Mouse (Mus musculus) embryonic facial prominence, embryonic 10.5 days (tissue): ENCODE measurements around the gene Ing2. TPM values are rescaled to one million over a fixed set of nuclear protein-coding genes. Genes with fewer than 3 reads are reported as not detected.
A peak's percentile ranks its signal among the peaks of the same experiment; 100 is the strongest.

Source experiments
- DNase-seq: peaks from one replicate; pipeline ENCODE4 v3.0.0-alpha.2; 2017; ENCODE audit warnings: low spot score
- H3K27ac ChIP-seq: fragments of 300-500 bp; sonication (generic); replicated peaks from 2 replicates; pipeline ENCODE4 v1.5.1; 2016; ENCODE audit warnings: mild to moderate bottlenecking
- H3K27me3 ChIP-seq: fragments of 300-500 bp; sonication (generic); replicated peaks from 2 replicates; pipeline ENCODE4 v1.6.1; 2016; ENCODE audit warnings: low read depth, mild to moderate bottlenecking; ENCODE audit not compliant: poor library complexity, severe bottlenecking
- H3K36me3 ChIP-seq: fragments of 300-500 bp; sonication (generic); replicated peaks from 2 replicates; pipeline ENCODE4 v1.6.1; 2016; ENCODE audit warnings: mild to moderate bottlenecking, moderate library complexity
- H3K4me1 ChIP-seq: fragments of 300-500 bp; sonication (generic); 2 replicates; pipeline ENCODE4 v1.6.1; 2016
- H3K4me3 ChIP-seq: fragments of 300-500 bp; sonication (generic); 2 replicates; pipeline ENCODE4 v1.5.1; 2016; ENCODE audit warnings: mild to moderate bottlenecking, moderate library complexity
- H3K9me3 ChIP-seq: fragments of 300-500 bp; sonication (generic); 2 replicates; pipeline ENCODE4 v1.6.1; 2016; ENCODE audit warnings: mild to moderate bottlenecking
- WGBS: fragments of 180-500 bp; shearing (Covaris S2); methylation state at CpG from one replicate; pipeline ENCODE4 v1.1.7; 2016; 5-methylcytosine and 5-hydroxymethylcytosine counted together
- polyA plus RNA-seq: library from polyadenylated mRNA; unstranded; fragments of >200 nt; fragmentation: Nextera tagmentation; extraction: Ambion mirVana; gene quantifications from 2 replicates; pipeline ENCODE4 v1.2.1, GENCODE M21; 2016

The Ing2 gene
- 13.6 and 13.8 TPM in 2 replicates for polyA plus RNA-seq

DNA sequence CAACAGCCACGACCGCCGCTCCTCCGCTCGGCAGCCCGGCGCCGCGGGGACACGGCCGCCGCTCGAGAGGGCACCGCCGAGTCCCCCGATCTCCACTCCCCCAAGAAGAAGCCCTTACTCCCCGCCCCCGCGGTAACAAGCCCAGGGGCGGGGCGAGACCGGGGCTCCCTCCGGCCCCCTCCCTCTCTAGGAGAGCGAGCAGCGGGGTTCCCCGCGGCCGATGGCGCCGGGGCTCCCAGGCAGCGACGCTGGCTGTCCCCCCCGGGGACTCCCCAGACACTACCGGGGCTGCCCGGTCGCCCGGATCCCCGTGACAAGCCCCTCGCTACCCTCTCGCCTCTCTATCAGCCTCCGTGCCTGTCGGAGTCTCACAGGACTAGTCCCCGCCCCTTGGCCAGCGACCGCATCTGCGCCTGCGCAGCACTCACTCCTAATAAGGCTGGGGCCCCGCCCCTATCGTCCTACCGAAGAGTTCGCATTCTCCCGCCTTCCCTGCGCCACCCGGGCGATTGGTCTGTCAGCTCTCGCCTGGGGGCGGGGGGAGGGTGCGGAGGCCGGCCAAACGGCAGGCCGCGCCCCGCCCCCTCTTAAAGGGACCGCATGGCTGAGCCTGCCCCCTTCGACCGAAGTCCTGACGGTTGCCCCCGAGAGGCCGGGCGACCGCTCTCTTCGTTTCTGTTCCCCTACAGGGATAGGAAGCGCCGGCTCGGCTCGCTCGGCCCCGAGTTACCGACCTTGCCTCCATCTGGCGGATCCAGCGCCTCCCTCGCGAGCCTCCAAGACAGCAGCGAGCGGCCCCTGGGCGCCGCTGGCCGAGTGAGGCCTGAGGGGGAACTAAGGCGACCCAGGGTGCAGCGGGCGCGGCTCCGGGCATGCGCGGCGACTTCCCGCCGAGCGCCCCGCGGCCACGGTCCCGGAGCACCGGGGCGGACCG is at the start of gene Ing2:
Ing2 (minus strand) TSS at position 780 of the 934 bp plus-strand sequence.
- H3K27me3 ChIP-seq, result no peaks in the 10 kb centered on the region
- WGBS, result under 1% methylated on average over 106 of the region's 106 CpGs
- H3K4me3 ChIP-seq, result peak within 1 kb of the TSS; percentile 96
- H3K9me3 ChIP-seq, result no peaks in the 10 kb centered on the region
- peaks cover 15% of the 10 kb centered on the region for H3K36me3 ChIP-seq
- peak; percentile 100 for DNase-seq
- peak within 1 kb of the TSS; percentile 94 for H3K27ac ChIP-seq
- H3K4me1 ChIP-seq, result peaks cover 15% of the 10 kb centered on the region

DNA sequence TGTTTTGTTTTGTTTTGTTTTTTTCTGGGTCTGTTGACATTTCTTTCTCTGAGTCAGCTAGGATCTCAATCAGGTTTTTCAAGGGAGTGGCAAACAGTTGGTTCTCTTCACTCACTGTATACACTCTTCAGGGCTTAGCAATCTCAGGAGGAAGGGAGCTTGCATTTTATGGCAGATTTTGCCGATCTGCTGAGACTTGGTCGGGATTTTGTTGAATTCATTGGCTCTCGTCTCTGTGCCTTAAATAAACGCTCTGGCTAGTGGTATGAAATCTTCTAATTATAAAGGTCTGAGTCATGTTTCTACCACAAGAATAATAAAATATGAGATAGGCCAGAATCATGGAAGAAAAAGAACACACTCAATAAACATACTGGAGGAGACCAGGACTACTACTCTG is 46.3 kb upstream of the Ing2 start:
- Histone ChIP-seq H3K27ac (no peak overlapping the region), H3K9me3 (no peaks in the 10 kb centered on the region), H3K4me1 (no peaks in the 10 kb centered on the region; the same call in 1 of the 2 replicates), H3K36me3 (no peaks in the 10 kb centered on the region), H3K27me3 (no peaks in the 10 kb centered on the region), H3K4me3 (no peak overlapping the region)
- 81% methylated on average over 4 of the region's 4 CpGs for WGBS
- no peak for DNase-seq

DNA sequence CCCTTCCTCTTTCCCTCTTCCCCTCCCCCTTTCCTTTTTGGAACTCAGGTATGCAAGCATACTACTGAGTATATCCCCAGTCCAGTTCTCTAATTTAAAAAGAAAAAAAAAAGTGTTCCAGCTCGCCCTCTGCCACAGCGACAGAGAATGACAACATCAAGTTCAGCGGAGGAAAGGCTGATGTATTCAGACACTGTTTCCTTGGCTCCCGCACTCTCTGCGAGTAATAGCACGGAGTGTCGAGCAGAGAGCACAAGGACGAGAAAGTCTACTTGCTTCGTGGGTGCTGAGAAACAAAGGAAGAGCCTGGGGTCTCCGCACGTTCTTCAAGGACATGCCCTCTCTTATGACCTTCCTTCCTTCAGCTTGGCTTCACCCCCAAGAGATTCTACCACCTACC is 43.3 kb upstream of the Ing2 start:
- H3K27me3 ChIP-seq, result no peaks in the 10 kb centered on the region
- no peak overlapping the region; the same call in 1 of the 2 replicates for H3K27ac ChIP-seq
- H3K4me1 ChIP-seq, result peaks cover 7% of the 10 kb centered on the region
- no peak for DNase-seq
- H3K36me3 ChIP-seq, result no peaks in the 10 kb centered on the region
- H3K4me3 ChIP-seq, result no peak overlapping the region
- 27% methylated on average over 11 of the region's 11 CpGs for WGBS
- H3K9me3 ChIP-seq, result no peaks in the 10 kb centered on the region

DNA sequence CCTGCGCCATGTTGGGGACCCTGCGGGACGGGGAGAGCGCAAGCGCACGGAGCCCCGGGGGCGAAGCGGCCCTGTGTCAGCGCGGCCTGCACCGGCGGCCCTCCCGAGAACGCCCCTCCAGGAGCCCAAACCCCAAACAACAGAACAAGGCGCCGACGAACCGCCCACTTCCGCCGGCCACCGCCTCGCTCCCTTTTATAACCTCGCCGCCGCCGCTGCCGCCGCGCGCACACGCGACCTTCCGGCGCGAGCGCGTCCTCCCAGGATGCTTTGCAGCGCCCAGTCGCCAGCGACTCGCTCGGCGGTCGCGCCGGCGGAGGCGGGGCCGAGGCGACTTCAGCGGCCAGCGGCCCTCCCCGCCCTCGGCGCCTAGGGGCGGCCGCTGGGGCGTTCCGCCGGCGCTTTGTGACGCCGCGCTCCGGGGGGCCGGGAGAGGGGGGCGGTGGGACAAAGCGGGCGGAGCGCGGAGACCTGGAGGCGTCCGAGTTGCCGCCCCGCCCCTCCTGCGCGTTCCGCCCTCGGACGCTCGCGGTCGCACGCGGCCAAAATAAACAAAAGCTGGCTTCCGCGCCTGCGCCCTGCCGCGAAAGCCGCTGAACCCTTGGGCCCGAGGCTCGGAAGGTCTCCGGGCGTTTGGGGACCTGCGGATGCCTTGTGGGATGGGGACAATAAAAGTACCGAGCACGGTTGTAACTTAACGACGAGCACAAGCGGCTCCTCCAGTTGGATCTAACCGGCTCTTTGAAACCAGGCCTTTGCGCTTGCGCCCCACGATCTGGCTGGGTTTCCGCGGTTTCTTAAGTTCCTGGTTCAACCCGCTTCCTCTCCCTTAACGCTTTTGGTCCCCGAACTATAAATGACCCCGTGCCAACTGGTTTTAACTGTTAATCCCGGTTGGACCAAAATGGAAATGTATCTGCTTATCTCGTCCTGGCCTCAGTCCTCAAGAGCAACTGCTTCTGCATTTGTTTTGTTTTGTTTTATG is 38.7 kb upstream of the Ing2 start, which contains the start of gene Cdkn2aip:
Cdkn2aip (minus strand) TSS at position 172 of the 985 bp plus-strand sequence.
- Histone ChIP-seq H3K27ac (peak within 1 kb of the TSS; percentile 95), H3K27me3 (no peaks in the 10 kb centered on the region), H3K36me3 (peaks cover 27% of the 10 kb centered on the region), H3K4me1 (peaks cover 23% of the 10 kb centered on the region), H3K4me3 (peak within 1 kb of the TSS; percentile 94), H3K9me3 (no peaks in the 10 kb centered on the region)
- peak; percentile 97 for DNase-seq
- under 1% methylated on average over 114 of the region's 114 CpGs for WGBS

DNA sequence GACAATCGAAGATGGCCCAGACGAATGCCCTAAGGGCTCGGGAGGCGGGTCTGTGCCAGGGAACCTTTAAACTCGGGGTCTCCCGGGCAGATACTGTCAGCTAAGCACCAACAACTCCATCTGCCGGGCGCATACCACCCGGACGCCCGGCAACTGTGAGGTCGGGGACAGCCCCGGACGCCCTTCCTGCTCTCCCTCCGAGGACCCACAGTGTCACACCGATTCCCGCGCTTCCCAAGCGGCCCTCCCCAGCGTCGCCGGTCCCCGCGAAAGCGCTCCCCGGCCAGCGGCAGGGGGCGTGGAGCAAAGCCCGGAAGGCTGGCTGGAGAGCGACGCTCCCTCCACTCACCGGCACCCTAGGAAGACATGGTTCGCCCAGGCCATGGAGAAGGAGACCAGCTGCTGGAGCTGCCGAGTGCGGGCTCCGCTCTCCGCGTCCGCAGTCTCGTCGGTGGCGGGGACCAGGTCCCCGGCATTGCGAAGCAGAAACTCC is 37.9 kb upstream of the Ing2 start:
- under 1% methylated on average over 44 of the region's 44 CpGs for WGBS
- no peak for DNase-seq
- H3K4me1 ChIP-seq, result peaks cover 23% of the 10 kb centered on the region

DNA sequence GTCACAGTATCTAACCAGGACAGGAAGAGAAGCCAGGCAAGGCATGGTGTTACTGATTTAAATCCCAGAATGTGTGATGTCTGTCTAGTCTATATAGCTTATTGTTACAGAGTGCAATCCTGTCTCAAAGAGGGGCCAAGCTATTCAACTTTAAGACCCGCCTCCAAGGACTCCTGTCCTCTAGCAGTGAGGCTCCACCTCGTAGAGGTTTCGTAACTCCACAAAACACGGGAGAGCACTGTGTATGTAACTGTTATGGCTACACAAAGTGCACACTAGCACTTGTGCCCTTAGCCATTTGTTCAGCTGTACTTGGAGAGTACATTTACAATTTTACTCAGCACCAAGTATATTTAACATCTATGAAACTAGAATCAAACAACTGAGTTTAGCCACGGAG is 32.8 kb upstream of the Ing2 start:
- no peaks in the 10 kb centered on the region for H3K27me3 ChIP-seq
- no peak overlapping the region for H3K27ac ChIP-seq
- no peak for DNase-seq
- no peaks in the 10 kb centered on the region for H3K9me3 ChIP-seq
- 89% methylated on average over 5 of the region's 5 CpGs for WGBS
- peaks cover 13% of the 10 kb centered on the region for H3K4me1 ChIP-seq
- H3K36me3 ChIP-seq, result peaks cover 71% of the 10 kb centered on the region
- H3K4me3 ChIP-seq, result no peak overlapping the region

More for the DNA sequence above, 37.9 kb upstream of the Ing2 start:
- Histone ChIP-seq H3K36me3 (peaks cover 35% of the 10 kb centered on the region), H3K9me3 (no peaks in the 10 kb centered on the region), H3K27me3 (no peaks in the 10 kb centered on the region), H3K4me3 (peak overlapping the region; percentile 94), H3K27ac (peak overlapping the region; percentile 95)

DNA sequence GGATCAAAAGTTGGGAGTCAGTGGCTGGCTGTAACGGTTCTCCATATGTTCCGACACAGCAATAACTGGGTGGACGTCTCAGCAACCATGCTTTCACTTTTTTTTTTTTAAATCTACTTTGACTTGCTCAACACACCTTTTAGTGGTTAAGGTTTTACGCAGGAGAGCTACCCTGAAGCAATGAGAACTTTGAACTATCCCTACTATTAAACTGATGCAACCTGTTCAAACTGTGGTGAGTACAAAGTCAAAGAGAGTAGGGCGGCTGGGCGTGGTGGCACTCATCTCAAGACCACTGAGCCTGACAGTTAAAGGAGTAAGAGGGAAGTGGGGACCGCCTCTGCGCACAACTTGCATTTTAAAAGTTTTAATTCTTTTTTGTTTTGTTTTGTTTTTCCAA is 31.4 kb upstream of the Ing2 start:
- WGBS, result 93% methylated on average over 8 of the region's 8 CpGs
- Histone ChIP-seq H3K36me3 (peaks cover 66% of the 10 kb centered on the region), H3K9me3 (no peaks in the 10 kb centered on the region), H3K4me1 (0 out of 2 replicates have a peak, but pooled peaks cover 2% of the 10 kb centered on the region), H3K27me3 (no peaks in the 10 kb centered on the region), H3K27ac (no peak overlapping the region), H3K4me3 (no peak overlapping the region)
- DNase-seq, result no peak

DNA sequence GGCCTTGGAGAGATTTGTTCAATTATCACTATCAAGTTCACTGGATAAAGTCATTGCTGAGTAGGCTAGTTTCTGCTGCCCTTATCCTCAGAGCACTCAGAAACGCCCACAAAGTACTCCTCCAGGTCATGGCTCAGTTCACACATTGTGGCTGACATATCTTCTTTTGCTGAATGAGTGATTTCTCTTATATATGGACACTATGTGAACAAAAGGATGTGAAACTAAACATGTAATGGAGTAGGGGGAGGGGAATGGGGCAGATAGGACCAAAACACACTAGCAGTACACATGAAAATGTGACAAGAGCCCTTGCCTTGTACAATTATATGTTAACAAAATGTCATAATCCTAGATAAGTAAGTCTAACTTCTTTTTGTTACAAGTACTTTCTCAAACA is 27.0 kb upstream of the Ing2 start:
- H3K4me1 ChIP-seq, result no peaks in the 10 kb centered on the region
- WGBS, result 61% methylated on average over 1 of the region's 1 CpGs
- no peak overlapping the region for H3K27ac ChIP-seq
- H3K36me3 ChIP-seq, result peaks cover 27% of the 10 kb centered on the region
- no peak overlapping the region for H3K4me3 ChIP-seq
- DNase-seq, result no peak
- H3K27me3 ChIP-seq, result no peaks in the 10 kb centered on the region
- H3K9me3 ChIP-seq, result no peaks in the 10 kb centered on the region

DNA sequence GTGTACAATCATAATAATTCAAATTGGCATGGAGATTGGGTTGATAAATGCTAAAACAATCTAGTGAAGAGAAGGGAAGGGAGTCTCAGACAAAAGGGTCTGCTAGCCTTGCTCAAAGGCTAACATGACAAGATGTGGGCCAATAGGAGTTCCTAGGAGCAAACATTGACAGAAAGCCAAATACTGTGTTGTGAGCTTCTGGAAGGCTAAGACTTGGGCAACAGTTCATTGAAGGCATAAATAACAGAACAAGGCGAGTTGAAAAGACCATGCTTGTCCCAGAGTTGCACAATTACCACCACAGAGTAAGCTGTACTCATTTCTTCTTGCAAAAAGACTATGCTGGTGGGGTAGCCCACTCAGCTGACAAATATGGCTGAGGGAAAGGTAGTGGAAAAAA is 22.3 kb upstream of the Ing2 start:
- no peak overlapping the region for H3K27ac ChIP-seq

DNA sequence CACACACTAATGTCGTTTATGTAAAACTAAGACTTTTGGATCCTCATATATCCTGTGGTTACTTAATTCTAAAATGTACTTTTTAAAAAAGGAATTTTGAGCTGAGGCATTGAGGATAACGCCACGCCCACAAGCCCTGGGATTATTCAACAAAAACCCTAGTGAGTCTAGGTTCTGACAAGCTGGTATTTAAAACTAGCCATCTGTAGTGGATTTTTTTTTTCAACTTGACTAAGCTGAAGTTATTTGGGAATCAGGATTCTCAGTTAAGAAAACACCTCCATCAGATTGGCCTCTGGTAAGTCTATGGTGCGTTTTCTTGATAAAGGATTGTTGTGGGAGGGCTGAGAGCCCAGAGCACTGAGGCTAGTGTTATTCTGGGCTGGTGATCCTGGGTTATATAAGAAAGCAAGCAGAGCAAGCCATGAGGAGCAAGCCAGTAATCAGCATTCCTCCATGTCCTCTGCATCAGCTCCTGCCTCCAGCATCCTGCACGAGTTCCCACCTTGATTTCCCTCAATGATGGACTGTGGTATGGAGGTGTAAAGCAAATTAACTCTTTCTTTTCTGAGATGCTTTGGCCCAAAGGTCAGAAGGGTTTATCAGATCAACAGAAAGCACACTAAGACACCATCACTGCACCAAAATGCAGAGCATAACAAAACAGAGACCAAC is 20.2 kb upstream of the Ing2 start:
- no peak overlapping the region for H3K27ac ChIP-seq
- no peak overlapping the region for H3K4me3 ChIP-seq
- H3K36me3 ChIP-seq, result no peaks in the 10 kb centered on the region
- H3K4me1 ChIP-seq, result 0 out of 2 replicates have a peak, but pooled peaks cover 4% of the 10 kb centered on the region
- WGBS, result 85% methylated on average over 5 of the region's 5 CpGs
- peaks cover 11% of the 10 kb centered on the region for H3K27me3 ChIP-seq
- no peaks in the 10 kb centered on the region for H3K9me3 ChIP-seq
- DNase-seq, result no peak

More for the DNA sequence above, 22.3 kb upstream of the Ing2 start:
- H3K27me3 ChIP-seq, result no peaks in the 10 kb centered on the region
- H3K4me3 ChIP-seq, result no peak overlapping the region
- DNase-seq, result no peak
- no peaks in the 10 kb centered on the region for H3K9me3 ChIP-seq
- 80% methylated on average over 1 of the region's 1 CpGs for WGBS
- no peaks in the 10 kb centered on the region for H3K4me1 ChIP-seq
- no peaks in the 10 kb centered on the region for H3K36me3 ChIP-seq

DNA sequence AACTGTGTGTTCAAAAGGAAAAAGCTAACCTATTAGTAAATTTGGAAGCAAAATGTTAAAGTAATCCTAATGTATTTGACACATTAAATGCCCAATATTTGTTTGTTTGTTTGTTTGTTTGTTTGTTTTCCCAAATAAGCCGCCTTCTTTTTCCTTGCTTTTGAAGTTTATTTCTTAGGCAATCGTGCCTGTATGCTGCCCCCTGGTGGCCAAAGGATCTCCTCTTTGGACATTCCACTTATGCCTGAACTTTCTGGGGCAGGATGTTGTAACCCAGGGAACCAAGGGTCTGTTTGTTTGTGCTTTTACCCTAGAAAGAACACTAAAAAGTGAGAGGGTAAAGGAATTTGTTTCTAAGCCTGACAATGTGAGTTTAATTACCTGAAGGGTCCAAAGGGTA is 17.8 kb upstream of the Ing2 start:
- Histone ChIP-seq H3K27me3 (peaks cover 11% of the 10 kb centered on the region), H3K4me3 (no peak overlapping the region), H3K4me1 (0 out of 2 replicates have a peak, but pooled peaks cover 5% of the 10 kb centered on the region), H3K9me3 (no peaks in the 10 kb centered on the region), H3K36me3 (no peaks in the 10 kb centered on the region), H3K27ac (no peak overlapping the region)
- WGBS, result 20% methylated on average over 2 of the region's 2 CpGs
- peak; percentile 82 for DNase-seq
